Mouse (Mus musculus): ENCODE results near the gene Mapk12. TPM values are rescaled to one million over a fixed set of nuclear protein-coding genes. Genes with fewer than 3 reads are reported as not detected.

Mapk12 gene
- total RNA-seq, 1 experiment: 8.1 TPM

DNA sequence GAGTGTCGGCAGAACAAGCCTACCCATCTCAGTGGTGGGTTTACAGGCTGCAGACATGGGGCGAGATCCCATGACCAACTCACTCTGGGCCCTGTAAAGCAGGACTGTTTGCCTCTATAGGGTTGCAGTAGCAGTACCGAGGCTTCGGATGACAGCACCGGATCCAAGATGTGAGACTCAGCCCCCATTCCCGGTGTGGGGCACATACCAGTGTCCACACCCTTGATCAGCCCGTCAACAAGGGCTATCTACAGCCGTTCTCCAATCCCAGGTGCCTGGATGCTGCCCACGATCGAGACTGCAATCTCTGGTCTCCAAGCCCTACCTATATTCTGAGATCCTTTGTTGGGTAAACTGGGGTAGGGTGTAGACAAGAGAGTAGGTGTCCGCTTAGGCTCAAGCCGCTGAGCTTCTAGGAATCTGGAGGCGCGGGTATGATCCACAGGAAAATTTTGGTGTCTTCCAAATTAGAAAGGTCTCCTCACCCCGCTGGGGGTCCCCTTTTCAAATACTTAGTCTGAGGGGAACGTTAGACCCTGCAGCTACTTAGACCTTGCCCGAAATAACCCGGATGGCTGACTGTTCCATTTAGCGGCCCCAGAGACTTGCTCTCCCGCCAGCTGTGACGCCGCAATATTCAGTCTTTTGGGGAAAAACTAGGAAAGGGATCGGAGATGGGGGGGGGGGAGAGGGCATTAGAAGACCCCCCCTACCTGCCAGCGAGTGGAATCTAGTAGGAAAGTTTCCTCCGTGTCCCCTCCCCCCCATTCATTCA lies 8.2 kb upstream of the Mapk12 start:
- Histone ChIP-seq H3K36me3 (ENCODE audit: control insufficient read depth, insufficient read depth, low read length, poor library complexity, severe bottlenecking) (peaks cover 4% of the 10 kb centered on the region; the same call in 1 of the 2 replicates), H3K4me1 (ENCODE audit: control insufficient read depth in 2 of 2, insufficient read depth in 2 of 2, low read length in 2 of 2, poor library complexity in 1 of 2) (peaks cover 0 to 31% of the 10 kb centered on the region in 2 experiments; a peak in 3 of 4 replicates), H3K4me3 (ENCODE audit: insufficient read depth in 1 of 2, low read depth in 1 of 2, low read length in 2 of 2, poor library complexity in 1 of 2, severe bottlenecking in 1 of 2) (peak overlapping the region; percentile 68 to 80), H3K9me3 (ENCODE audit: control insufficient read depth, insufficient read depth, low read depth, low read length) (no peaks in the 10 kb centered on the region), H3K27ac (ENCODE audit: insufficient read depth, low read depth, low read length, poor library complexity, severe bottlenecking) (no peak overlapping the region), H3K9ac (ENCODE audit: insufficient read depth, low read depth, low read length, poor library complexity, severe bottlenecking) (peak overlapping the region; percentile 78)
- TF ChIP-seq CHD2 (IDR thresholded peaks at IDR 0.05; ENCODE audit: low read depth, low read length) (no peak), MAFK (IDR thresholded peaks at IDR 0.05; ENCODE audit: insufficient read depth, low read depth, low read length) (no peak), ZC3H11A (IDR thresholded peaks at IDR 0.05; ENCODE audit: borderline replicate concordance, low read depth, low read length) (no peak), ZNF384 (IDR thresholded peaks at IDR 0.05; ENCODE audit: low read depth, low read length) (no peak), HCFC1 (IDR thresholded peaks at IDR 0.05; ENCODE audit: borderline replicate concordance, insufficient read depth, low read length) (no peak)
- DNase-seq (ENCODE audit: low read depth, low spot score): no peak
- in situ Hi-C loops (cut with MboI; ENCODE audit: low sequenced_read_pairs in 2 of 2, unreplicated experiment in 2 of 2): no loop called here

DNA sequence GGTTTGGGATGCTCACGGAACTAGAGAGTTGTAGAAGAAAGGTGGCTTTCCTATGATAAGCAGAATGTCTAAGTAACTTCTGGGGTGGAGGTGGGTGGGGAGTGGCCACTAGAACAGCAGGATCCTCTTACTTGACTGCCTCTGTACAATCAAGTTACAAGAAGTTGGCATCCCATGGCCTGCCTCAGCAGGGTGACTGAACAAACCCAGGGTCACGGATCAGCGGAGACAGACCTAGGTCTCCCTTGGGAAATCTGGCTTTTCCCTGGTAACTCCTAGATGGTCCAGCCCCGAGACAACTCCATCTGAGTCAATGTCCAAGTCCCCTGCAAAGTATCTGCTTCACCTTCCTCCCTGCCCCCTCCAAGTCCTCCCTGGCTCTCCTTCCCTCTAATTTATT lies 7.4 kb upstream of the Mapk12 start:
- DNase-seq (ENCODE audit: low read depth, low spot score): no peak
- Histone ChIP-seq H3K9ac (ENCODE audit: insufficient read depth, low read depth, low read length, poor library complexity, severe bottlenecking) (no peak overlapping the region), H3K36me3 (ENCODE audit: control insufficient read depth, insufficient read depth, low read length, poor library complexity, severe bottlenecking) (peaks cover 4% of the 10 kb centered on the region; the same call in 1 of the 2 replicates), H3K9me3 (ENCODE audit: control insufficient read depth, insufficient read depth, low read depth, low read length) (no peaks in the 10 kb centered on the region), H3K27ac (ENCODE audit: insufficient read depth, low read depth, low read length, poor library complexity, severe bottlenecking) (no peak overlapping the region), H3K4me3 (ENCODE audit: insufficient read depth in 1 of 2, low read depth in 1 of 2, low read length in 2 of 2, poor library complexity in 1 of 2, severe bottlenecking in 1 of 2) (no peak overlapping the region), H3K4me1 (ENCODE audit: control insufficient read depth in 2 of 2, insufficient read depth in 2 of 2, low read length in 2 of 2, poor library complexity in 1 of 2) (peaks cover 0 to 31% of the 10 kb centered on the region in 2 experiments; a peak in 3 of 4 replicates)
- in situ Hi-C loops (cut with MboI; ENCODE audit: low sequenced_read_pairs in 2 of 2, unreplicated experiment in 2 of 2): no loop called here
- TF ChIP-seq CHD2 (IDR thresholded peaks at IDR 0.05; ENCODE audit: low read depth, low read length) (no peak), HCFC1 (IDR thresholded peaks at IDR 0.05; ENCODE audit: borderline replicate concordance, insufficient read depth, low read length) (no peak), MAFK (IDR thresholded peaks at IDR 0.05; ENCODE audit: insufficient read depth, low read depth, low read length) (no peak), ZNF384 (IDR thresholded peaks at IDR 0.05; ENCODE audit: low read depth, low read length) (no peak), ZC3H11A (IDR thresholded peaks at IDR 0.05; ENCODE audit: borderline replicate concordance, low read depth, low read length) (no peak)

DNA sequence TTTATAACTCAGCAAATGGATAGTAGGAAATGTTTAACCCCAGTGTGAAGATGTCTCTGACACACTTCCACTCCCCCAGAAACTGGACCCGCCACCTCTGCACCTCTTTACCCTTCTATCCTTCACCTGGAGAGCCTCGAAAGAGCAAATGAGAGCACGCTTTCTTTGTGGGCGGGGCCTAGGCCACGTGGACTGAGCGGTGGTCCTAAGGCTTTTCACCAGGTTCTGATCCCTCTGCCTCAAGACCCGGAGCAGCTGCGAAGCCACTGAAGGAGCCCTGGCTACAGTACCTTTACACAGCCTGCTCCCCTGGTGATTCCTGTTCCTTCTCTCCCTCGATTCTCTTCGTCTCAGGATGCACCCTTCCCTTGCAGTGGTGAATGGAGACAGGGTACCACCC lies 7.0 kb upstream of the Mapk12 start:
- H3K36me3 ChIP-seq (ENCODE audit: control insufficient read depth, insufficient read depth, low read length, poor library complexity, severe bottlenecking): peaks cover 4% of the 10 kb centered on the region; the same call in 1 of the 2 replicates
- TF ChIP-seq ZC3H11A (IDR thresholded peaks at IDR 0.05; ENCODE audit: borderline replicate concordance, low read depth, low read length): no peak
- no peak for TF ChIP-seq HCFC1 (IDR thresholded peaks at IDR 0.05; ENCODE audit: borderline replicate concordance, insufficient read depth, low read length)
- TF ChIP-seq CHD2 (IDR thresholded peaks at IDR 0.05; ENCODE audit: low read depth, low read length): no peak
- no peak for TF ChIP-seq ZNF384 (IDR thresholded peaks at IDR 0.05; ENCODE audit: low read depth, low read length)
- no peak for TF ChIP-seq MAFK (IDR thresholded peaks at IDR 0.05; ENCODE audit: insufficient read depth, low read depth, low read length)
- no peak overlapping the region for H3K27ac ChIP-seq (ENCODE audit: insufficient read depth, low read depth, low read length, poor library complexity, severe bottlenecking)
- DNase-seq (ENCODE audit: low read depth, low spot score): no peak
- no peak overlapping the region for H3K4me3 ChIP-seq (ENCODE audit: insufficient read depth in 1 of 2, low read depth in 1 of 2, low read length in 2 of 2, poor library complexity in 1 of 2, severe bottlenecking in 1 of 2)
- in situ Hi-C loops (cut with MboI; ENCODE audit: low sequenced_read_pairs in 2 of 2, unreplicated experiment in 2 of 2): no loop called here
- H3K4me1 ChIP-seq (ENCODE audit: control insufficient read depth in 2 of 2, insufficient read depth in 2 of 2, low read length in 2 of 2, poor library complexity in 1 of 2): peaks cover 0 to 27% of the 10 kb centered on the region in 2 experiments; a peak in 3 of 4 replicates
- no peaks in the 10 kb centered on the region for H3K9me3 ChIP-seq (ENCODE audit: control insufficient read depth, insufficient read depth, low read depth, low read length)
- no peak overlapping the region for H3K9ac ChIP-seq (ENCODE audit: insufficient read depth, low read depth, low read length, poor library complexity, severe bottlenecking)

DNA sequence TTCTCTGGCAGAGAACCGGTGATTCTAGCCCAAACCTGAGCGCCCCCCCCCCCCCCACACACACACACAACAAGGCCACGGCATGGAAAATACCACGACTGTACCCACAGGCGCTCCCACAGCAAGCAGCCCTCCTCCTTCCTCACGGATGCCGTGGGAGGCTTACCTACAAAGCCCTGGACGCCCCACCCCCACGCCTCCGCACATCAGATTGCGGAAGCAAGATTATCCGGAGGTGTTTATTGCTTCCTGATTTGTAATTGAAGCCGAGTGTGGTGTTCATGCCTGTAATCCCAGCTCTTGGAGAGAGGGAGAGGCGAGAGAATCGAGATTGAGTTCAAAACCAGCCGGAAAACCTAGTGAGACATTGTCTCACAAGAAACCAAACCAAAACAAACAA lies 6.5 kb upstream of the Mapk12 start:
- H3K9ac ChIP-seq (ENCODE audit: insufficient read depth, low read depth, low read length, poor library complexity, severe bottlenecking): 0 out of 2 replicates have a peak overlapping the region, but pooled peaks have one; percentile 1
- DNase-seq (ENCODE audit: low read depth, low spot score): no peak
- H3K27ac ChIP-seq (ENCODE audit: insufficient read depth, low read depth, low read length, poor library complexity, severe bottlenecking): no peak overlapping the region

More for the DNA sequence above, 6.5 kb upstream of the Mapk12 start:
- Histone ChIP-seq H3K4me3 (ENCODE audit: insufficient read depth in 1 of 2, low read depth in 1 of 2, low read length in 2 of 2, poor library complexity in 1 of 2, severe bottlenecking in 1 of 2) (peak overlapping the region; percentile 45 to 65; a peak in 2 of 4 replicates), H3K4me1 (ENCODE audit: control insufficient read depth in 2 of 2, insufficient read depth in 2 of 2, low read length in 2 of 2, poor library complexity in 1 of 2) (peaks cover 0 to 25% of the 10 kb centered on the region in 2 experiments; a peak in 3 of 4 replicates), H3K36me3 (ENCODE audit: control insufficient read depth, insufficient read depth, low read length, poor library complexity, severe bottlenecking) (peaks cover 4% of the 10 kb centered on the region; the same call in 1 of the 2 replicates), H3K9me3 (ENCODE audit: control insufficient read depth, insufficient read depth, low read depth, low read length) (no peaks in the 10 kb centered on the region)
- TF ChIP-seq HCFC1 (IDR thresholded peaks at IDR 0.05; ENCODE audit: borderline replicate concordance, insufficient read depth, low read length) (no peak), CHD2 (IDR thresholded peaks at IDR 0.05; ENCODE audit: low read depth, low read length) (no peak), ZNF384 (IDR thresholded peaks at IDR 0.05; ENCODE audit: low read depth, low read length) (no peak), MAFK (IDR thresholded peaks at IDR 0.05; ENCODE audit: insufficient read depth, low read depth, low read length) (no peak), ZC3H11A (IDR thresholded peaks at IDR 0.05; ENCODE audit: borderline replicate concordance, low read depth, low read length) (no peak)
- in situ Hi-C loops (cut with MboI; ENCODE audit: low sequenced_read_pairs in 2 of 2, unreplicated experiment in 2 of 2): no loop called here
